Mouse (Mus musculus): ENCODE results near the gene Cel. TPM values are rescaled to one million over a fixed set of nuclear protein-coding genes. Genes with fewer than 3 reads are reported as not detected.

The Cel gene
- polyA plus RNA-seq (2021), result not detected

- CTCF ChIA-PET, result no interaction called here
- DNase-seq (ENCODE audit: low read depth, low spot score), result no peak
Measured at GRCm38 (mm10) chr2:28563303-28563702, at the start of gene Cel. Gene Cel, minus strand, starts transcription at chr2:28563403.

GRCm38 (mm10) chr2:28612436-28613063 is 49.3 kb upstream of the Cel start:
- POLR2A ChIA-PET, result no interaction called here
- ATAC-seq, result no peak
- no peaks in the 10 kb centered on the region for H3K27me3 ChIP-seq
- no peak for DNase-seq (ENCODE audit: low read depth, low spot score)
- in situ Hi-C loops (cut with MboI; ENCODE audit: low pct_unique_long_range_greater_than_20kb), result no loop called here
- TF ChIP-seq CTCF (IDR thresholded peaks at IDR 0.05), result no peak
- CTCF ChIA-PET, result interaction anchor here (1.4 to 2.4 kb wide), 3 partner anchors 9 to 27 kb away, joined by 3 to 5 read pairs (median 3); partner anchors contain the start of gene Gfi1b

More at GRCm38 (mm10) chr2:28563303-28563702, at the start of gene Cel:
- H3K27me3 ChIP-seq, result no peaks in the 10 kb centered on the region
- TF ChIP-seq CTCF (IDR thresholded peaks at IDR 0.05), result no peak
- ATAC-seq, result no peak
- POLR2A ChIA-PET, result no interaction called here
- in situ Hi-C loops (cut with MboI; ENCODE audit: low pct_unique_long_range_greater_than_20kb), result no loop called here

- ChIA-PET POLR2A (no interaction called here), CTCF (interaction anchor here (2.4 kb wide), 1 partner anchor 11 kb away, joined by 5 read pairs; the partner anchor contains the start of gene Gfi1b)
- DNase-seq (ENCODE audit: low read depth, low spot score) (no peak), ATAC-seq (no peak)
- no peaks in the 10 kb centered on the region for H3K27me3 ChIP-seq
- in situ Hi-C loops (cut with MboI; ENCODE audit: low pct_unique_long_range_greater_than_20kb), result no loop called here
- no peak for TF ChIP-seq CTCF (IDR thresholded peaks at IDR 0.05)
Measured at GRCm38 (mm10) chr2:28611407-28611787, 48.2 kb upstream of the Cel start.

- DNase-seq (ENCODE audit: low read depth, low spot score) (no peak), ATAC-seq (no peak)
- ChIA-PET POLR2A (no interaction called here), CTCF (interaction anchor here (2.4 kb wide), 1 partner anchor 11 kb away, joined by 5 read pairs; the partner anchor contains the start of gene Gfi1b)
- no peak for TF ChIP-seq CTCF (IDR thresholded peaks at IDR 0.05)
- H3K27me3 ChIP-seq, result no peaks in the 10 kb centered on the region
- in situ Hi-C loops (cut with MboI; ENCODE audit: low pct_unique_long_range_greater_than_20kb), result no loop called here
Measured at GRCm38 (mm10) chr2:28610716-28611406, 47.7 kb upstream of the Cel start.

GRCm38 (mm10) chr2:28609851-28610250 is 46.6 kb upstream of the Cel start:
- H3K27me3 ChIP-seq, result no peaks in the 10 kb centered on the region
- DNase-seq (ENCODE audit: low read depth, low spot score) (no peak), ATAC-seq (no peak)
- in situ Hi-C loops (cut with MboI; ENCODE audit: low pct_unique_long_range_greater_than_20kb), result no loop called here
- ChIA-PET POLR2A (no interaction called here), CTCF (no interaction called here)
- no peak for TF ChIP-seq CTCF (IDR thresholded peaks at IDR 0.05)

GRCm38 (mm10) chr2:28607341-28608165 is 44.4 kb upstream of the Cel start:
- ATAC-seq (no peak), DNase-seq (ENCODE audit: low read depth, low spot score) (no peak)
- POLR2A ChIA-PET, result no interaction called here
- CTCF ChIA-PET, result interaction anchor here (1.3 kb wide), 1 partner anchor 10 kb away, joined by 3 read pairs; no protein-coding TSS in a partner anchor
- H3K27me3 ChIP-seq, result no peaks in the 10 kb centered on the region
- TF ChIP-seq CTCF (IDR thresholded peaks at IDR 0.05), result no peak
- in situ Hi-C loops (cut with MboI; ENCODE audit: low pct_unique_long_range_greater_than_20kb), result no loop called here

- H3K27me3 ChIP-seq, result peaks cover 3% of the 10 kb centered on the region
- in situ Hi-C loops (cut with MboI; ENCODE audit: low pct_unique_long_range_greater_than_20kb), result no loop called here
- no peak for ATAC-seq
- TF ChIP-seq CTCF (IDR thresholded peaks at IDR 0.05), result no peak
- ChIA-PET POLR2A (no interaction called here), CTCF (interaction anchor here (1.3 kb wide), 1 partner anchor 11 kb away, joined by 3 read pairs; no protein-coding TSS in a partner anchor)
- DNase-seq (ENCODE audit: low read depth, low spot score), result no peak
Measured at GRCm38 (mm10) chr2:28606601-28607340, 43.6 kb upstream of the Cel start.

GRCm38 (mm10) chr2:28605789-28606541 is 42.8 kb upstream of the Cel start:
- ChIA-PET CTCF (interaction anchor here (1.3 kb wide), 1 partner anchor 12 kb away, joined by 3 read pairs; no protein-coding TSS in a partner anchor), POLR2A (no interaction called here)
- ATAC-seq (no peak), DNase-seq (ENCODE audit: low read depth, low spot score) (no peak)
- in situ Hi-C loops (cut with MboI; ENCODE audit: low pct_unique_long_range_greater_than_20kb), result no loop called here
- peaks cover 3% of the 10 kb centered on the region for H3K27me3 ChIP-seq
- TF ChIP-seq CTCF (IDR thresholded peaks at IDR 0.05), result no peak

- no peak for ATAC-seq
- no peak for DNase-seq (ENCODE audit: low read depth, low spot score)
- peaks cover 8% of the 10 kb centered on the region for H3K27me3 ChIP-seq
- CTCF ChIA-PET, result interaction anchor here (1.0 kb wide), 1 partner anchor 18 kb away, joined by 3 read pairs; the partner anchor contains the start of gene Gfi1b
- POLR2A ChIA-PET, result no interaction called here
- no peak for TF ChIP-seq CTCF (IDR thresholded peaks at IDR 0.05)
- in situ Hi-C loops (cut with MboI; ENCODE audit: low pct_unique_long_range_greater_than_20kb), result no loop called here
Measured at GRCm38 (mm10) chr2:28603542-28603941, 40.3 kb upstream of the Cel start.

Measured in Patski (cell line).